Mouse (Mus musculus) left cerebral cortex, adult 2 months (tissue): ENCODE measurements at regions not wholly inside any gene's neighbourhood (a gene's known extent, or its start where the extent isn't known, plus 50 kb on each side); places are given as distances from the start of the nearest gene placed in this dataset.

ENCODE experiments used
- DNase-seq, 2 experiments: peaks; one replicate each; pipeline ENCODE4 v3.0.0; 2021 to 2022; ENCODE audit warnings: low spot score in 2 of 2, mixed read lengths in 1 of 2; ENCODE audit errors: extremely low spot score in 1 of 2
- H3K27ac ChIP-seq: fragments of 200-600 bp; 2 replicates; pipeline ENCODE4 v1.8.1; 2022
- H3K4me3 ChIP-seq: fragments of 200-600 bp; 2 replicates; pipeline ENCODE4 v1.8.1; 2022
- CTCF ChIP-seq: fragments of 200-600 bp; IDR thresholded peaks from 2 replicates; pipeline ENCODE4 v1.8.1; 2022; ENCODE audit warnings: antibody characterized with exemption, mild to moderate bottlenecking, moderate library complexity
- intact Hi-C: fragments of 180-260 bp; cut with DNase I; formaldehyde crosslinking; loops from one replicate; pipeline ENCODE4 v1.15.1; 2025

DNA sequence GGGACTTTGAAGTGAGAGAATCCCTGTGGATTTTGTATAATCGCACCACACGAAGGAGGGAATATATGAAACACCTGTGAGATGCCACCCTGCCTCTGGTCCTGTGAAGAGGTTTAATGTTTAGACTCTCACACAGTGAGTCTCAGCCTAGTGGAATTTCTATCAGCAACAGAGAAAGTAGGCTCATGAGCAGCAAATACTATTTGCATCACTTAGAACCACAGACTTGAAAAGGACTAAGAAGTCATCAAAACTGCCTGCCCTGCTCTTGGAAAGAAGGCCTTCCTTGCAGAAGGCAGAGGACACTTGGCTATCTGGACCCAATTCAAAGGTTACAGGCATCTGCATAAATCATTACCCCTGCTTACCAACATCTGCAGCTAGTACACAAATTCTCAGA lies 662.1 kb upstream of the Nrsn1 start:
- Histone ChIP-seq H3K27ac (no peak overlapping the region), H3K4me3 (no peak overlapping the region)
- no peak for TF ChIP-seq CTCF
- intact Hi-C loops, result loop anchor here (5.0 kb wide), 1 partner anchor 370 kb away; no protein-coding TSS in a partner anchor
- no peak for DNase-seq

DNA sequence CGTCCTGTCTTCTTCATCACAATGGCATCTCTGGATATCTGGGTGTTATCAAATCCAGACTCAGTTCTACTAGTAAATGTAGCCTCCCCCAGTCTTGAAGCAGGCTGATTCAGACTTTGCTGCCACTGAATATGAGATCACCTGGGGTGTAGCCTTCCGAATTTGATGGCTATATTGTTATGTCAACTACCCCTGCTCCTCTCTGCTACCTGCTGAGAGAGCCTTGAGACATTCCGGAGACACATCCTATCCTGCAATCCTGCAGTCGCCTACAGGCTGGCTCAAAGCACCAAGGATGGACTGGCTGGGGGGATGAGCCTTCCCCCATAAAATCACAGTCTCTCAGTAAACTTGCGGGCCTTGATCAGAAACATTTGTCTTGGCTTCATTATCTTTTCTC lies 655.4 kb upstream of the Nrsn1 start:
- intact Hi-C loops, result no loop called here
- Histone ChIP-seq H3K27ac (no peak overlapping the region), H3K4me3 (no peak overlapping the region)
- no peak for DNase-seq
- TF ChIP-seq CTCF, result no peak

DNA sequence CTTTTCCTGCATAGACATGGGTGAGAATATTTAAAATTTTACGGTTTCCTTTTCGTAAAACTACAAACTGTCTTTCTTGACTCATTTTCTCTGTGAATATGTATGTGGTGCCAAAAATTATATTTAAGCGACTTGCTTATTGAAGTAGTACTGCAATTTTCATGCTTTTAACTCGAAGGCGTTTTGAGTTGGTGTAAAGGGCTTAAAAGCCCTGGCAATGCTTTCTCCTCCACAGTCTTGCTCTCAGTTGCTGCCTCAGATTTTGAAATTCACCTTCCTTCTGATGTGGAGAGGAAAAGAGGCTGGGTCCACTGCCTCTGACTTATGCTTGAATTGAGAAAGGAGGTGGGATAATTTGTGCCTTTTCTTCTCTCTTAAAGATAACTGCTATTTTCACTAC lies 629.6 kb upstream of the Nrsn1 start:
- Histone ChIP-seq H3K27ac (no peak overlapping the region), H3K4me3 (0 out of 2 replicates have a peak overlapping the region, but pooled peaks have one; percentile 6)
- intact Hi-C loops, result loop anchor here (5.0 to 10.0 kb wide), 2 partner anchors 223 to 335 kb away; no protein-coding TSS in a partner anchor
- no peak for TF ChIP-seq CTCF
- peak in 1 of 2 experiments; percentile 12 for DNase-seq

DNA sequence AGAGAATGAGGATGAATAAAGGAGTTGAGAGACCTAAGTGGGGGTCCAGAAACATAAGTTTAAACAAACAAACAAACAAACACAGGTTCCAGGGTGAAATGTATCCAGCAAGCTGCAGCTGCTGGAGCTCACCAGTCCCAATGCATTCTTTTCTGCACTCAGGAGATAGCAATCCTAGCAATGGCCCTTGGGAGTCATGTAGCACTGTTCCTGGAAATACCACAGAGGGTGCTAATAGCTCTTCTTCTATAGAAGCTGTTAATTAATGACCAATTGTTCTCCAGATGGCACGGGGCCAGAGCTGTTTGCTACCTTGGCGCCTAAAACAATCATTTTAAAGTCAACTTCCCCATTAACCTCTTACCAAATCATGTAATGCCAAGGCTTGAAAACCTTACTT lies 622.8 kb upstream of the Nrsn1 start:
- no peak for DNase-seq
- TF ChIP-seq CTCF, result no peak
- Histone ChIP-seq H3K4me3 (no peak overlapping the region), H3K27ac (no peak overlapping the region)
- intact Hi-C loops, result no loop called here

DNA sequence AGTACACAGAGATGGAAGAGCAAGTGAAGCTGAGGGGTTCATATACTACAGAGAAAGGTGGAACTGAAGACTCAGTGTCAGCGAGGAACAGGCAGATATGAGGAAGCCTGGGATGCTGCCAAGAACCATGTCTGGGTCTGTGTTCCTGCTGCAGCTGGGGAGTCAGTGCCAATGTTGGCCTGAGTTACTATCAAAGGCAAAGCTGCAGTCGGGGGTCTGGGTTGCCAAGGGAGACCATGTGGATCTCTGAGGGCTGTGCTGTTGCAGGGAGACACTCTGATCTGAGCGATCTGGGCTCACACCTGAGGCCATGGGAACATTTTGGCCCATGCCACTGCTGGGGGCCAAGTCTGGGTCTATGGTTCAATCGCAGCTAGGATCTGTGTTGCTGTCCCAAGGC lies 612.5 kb upstream of the Nrsn1 start:
- DNase-seq, result no peak
- H3K27ac ChIP-seq, result no peak overlapping the region
- no peak overlapping the region for H3K4me3 ChIP-seq
- intact Hi-C loops, result no loop called here
- TF ChIP-seq CTCF, result no peak

DNA sequence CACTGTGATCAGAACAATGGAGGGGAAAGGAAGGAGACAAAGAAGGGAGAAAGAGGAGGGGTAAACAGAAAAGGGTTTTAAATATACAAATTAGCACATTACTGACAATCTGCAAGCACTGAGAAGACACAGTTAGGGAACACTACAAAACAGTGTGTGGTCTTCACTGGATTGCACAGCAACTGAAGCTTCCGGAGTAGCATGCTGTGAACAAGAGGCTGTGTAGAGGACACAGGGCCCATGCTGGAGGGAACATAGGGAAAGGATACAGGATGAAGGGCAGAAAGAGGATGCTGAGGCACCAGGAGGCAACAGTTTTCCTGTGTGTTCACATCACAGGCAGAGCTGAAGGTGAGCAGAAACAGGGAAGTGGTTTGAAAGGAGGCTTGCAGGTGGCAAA lies 598.6 kb upstream of the Nrsn1 start:
- TF ChIP-seq CTCF, result no peak
- DNase-seq, result no peak
- Histone ChIP-seq H3K4me3 (no peak overlapping the region), H3K27ac (no peak overlapping the region)
- intact Hi-C loops, result no loop called here

DNA sequence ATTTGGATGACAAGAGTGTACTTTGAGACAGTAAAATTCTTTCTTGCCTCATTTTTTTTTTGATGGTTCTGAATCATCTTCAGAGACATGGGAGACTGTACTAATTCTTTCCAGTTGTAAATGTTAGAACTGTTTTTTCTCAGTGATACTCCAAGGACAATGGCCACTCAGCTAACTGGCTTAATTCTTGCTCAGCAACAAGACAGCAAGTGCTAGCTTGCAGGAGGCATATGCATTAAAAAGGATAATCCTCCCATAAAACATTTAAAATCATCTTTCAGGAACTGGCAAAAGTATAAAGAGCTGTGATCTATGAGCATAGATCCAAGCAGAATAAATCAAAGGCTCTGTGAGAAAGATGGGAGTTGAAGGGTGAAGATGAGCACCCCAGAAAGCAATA lies 587.9 kb upstream of the Nrsn1 start:
- Histone ChIP-seq H3K4me3 (no peak overlapping the region), H3K27ac (no peak overlapping the region)
- DNase-seq, result no peak
- no peak for TF ChIP-seq CTCF
- intact Hi-C loops, result no loop called here

DNA sequence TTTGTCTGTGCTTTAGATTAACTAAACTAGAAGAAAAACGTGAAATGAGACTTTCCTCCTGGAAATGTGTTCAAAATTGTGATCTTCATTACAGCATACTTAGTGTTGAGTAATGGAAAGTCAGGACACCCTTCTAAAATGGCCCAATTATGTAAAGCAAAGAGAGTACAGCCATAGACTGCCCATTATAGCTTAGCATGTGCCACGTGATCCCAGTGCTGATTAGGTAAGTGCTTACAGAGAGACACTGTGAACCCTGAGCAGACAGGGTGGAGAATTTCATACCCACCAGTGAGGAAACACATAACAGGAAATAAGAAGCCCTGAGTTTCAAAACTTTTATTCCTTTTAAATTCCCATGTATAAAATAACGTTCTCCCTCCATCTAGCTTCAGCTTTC lies 587.3 kb upstream of the Nrsn1 start:
- DNase-seq, result no peak
- no peak for TF ChIP-seq CTCF
- intact Hi-C loops, result no loop called here

DNA sequence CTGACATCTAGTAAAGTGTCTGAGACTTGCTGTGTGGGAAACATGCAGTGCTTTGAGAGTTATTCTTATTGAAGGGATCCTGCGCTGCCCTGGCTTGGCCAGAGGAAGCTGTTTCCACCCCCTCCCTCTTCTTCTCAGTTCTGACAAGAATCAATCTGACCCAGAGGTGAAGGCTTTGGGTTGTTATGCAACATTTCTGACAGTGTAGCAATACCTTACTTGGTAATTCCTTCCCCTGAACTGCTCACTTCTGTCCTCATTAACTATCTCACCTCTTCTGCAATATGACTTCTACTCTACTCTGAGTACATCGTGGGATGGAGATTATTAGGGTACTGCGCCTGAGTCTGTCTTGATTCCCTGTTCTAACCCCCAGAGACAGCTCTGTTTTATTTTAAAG lies 586.8 kb upstream of the Nrsn1 start:
- H3K27ac ChIP-seq, result no peak overlapping the region
- intact Hi-C loops, result no loop called here
- no peak overlapping the region for H3K4me3 ChIP-seq
- TF ChIP-seq CTCF, result no peak
- DNase-seq, result no peak

More for the DNA sequence above, 587.3 kb upstream of the Nrsn1 start:
- Histone ChIP-seq H3K27ac (no peak overlapping the region), H3K4me3 (no peak overlapping the region)

DNA sequence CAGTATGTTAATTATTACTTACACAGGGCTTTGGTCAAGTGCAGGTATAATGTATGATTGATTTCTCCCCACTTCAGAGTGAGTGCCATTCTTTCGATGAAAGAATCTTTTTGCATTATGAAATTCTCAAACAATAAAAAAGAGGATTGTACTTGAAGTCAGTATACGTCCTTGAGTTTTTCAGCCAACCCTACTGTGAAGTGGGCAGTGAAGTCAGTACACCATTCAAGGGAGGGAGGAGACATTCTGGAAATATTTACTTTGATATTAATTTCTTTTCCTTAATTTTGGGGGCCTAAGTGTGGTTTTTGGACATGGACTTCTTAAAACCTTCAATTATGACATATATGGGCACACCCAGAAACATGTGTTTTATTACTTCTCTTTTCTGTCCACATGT lies 586.2 kb upstream of the Nrsn1 start:
- Histone ChIP-seq H3K4me3 (no peak overlapping the region), H3K27ac (no peak overlapping the region)
- intact Hi-C loops, result no loop called here
- DNase-seq, result no peak
- TF ChIP-seq CTCF, result no peak

DNA sequence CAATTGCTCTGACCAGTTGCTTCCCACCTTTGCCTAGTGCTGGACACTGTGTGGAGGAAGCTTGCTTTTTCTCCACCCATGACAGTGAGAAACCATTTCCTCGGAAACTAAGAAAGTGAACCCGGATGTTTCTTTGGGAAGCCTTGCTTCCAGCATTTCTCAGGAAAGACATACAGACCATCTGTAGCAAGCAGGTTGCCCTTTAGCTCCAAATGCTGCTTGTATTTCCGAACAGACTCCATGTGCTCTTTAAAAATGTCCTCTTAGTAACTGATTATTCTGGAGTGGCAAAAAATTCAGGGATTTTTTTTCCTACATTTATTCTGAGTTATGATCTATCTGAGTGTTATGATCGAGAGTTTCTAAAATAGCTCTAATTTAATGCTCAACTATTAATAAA lies 577.9 kb upstream of the Nrsn1 start:
- Histone ChIP-seq H3K27ac (no peak overlapping the region), H3K4me3 (no peak overlapping the region)
- no peak for DNase-seq
- TF ChIP-seq CTCF, result no peak
- intact Hi-C loops, result no loop called here

DNA sequence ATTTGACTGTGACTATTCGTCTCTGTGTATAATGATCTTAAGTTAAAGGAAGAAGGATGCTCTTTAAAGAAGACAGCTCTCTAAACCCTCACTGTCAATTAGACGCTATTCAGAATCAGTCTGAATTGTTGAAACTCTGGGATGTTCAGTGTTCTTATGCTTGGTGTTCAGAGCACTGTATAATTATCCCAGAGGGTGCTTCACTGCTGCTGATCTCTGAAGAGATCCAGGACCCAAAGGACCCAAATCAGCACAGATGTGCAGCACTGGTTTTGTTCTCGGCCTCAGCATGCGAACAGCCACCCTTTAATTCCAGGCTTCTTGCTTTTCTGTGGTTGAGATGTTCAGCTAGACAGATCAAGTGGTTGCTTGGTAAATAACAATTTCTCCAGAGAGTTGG lies 567.9 kb upstream of the Nrsn1 start:
- H3K4me3 ChIP-seq, result no peak overlapping the region
- intact Hi-C loops, result no loop called here
- H3K27ac ChIP-seq, result no peak overlapping the region
- no peak for TF ChIP-seq CTCF
- DNase-seq, result no peak

DNA sequence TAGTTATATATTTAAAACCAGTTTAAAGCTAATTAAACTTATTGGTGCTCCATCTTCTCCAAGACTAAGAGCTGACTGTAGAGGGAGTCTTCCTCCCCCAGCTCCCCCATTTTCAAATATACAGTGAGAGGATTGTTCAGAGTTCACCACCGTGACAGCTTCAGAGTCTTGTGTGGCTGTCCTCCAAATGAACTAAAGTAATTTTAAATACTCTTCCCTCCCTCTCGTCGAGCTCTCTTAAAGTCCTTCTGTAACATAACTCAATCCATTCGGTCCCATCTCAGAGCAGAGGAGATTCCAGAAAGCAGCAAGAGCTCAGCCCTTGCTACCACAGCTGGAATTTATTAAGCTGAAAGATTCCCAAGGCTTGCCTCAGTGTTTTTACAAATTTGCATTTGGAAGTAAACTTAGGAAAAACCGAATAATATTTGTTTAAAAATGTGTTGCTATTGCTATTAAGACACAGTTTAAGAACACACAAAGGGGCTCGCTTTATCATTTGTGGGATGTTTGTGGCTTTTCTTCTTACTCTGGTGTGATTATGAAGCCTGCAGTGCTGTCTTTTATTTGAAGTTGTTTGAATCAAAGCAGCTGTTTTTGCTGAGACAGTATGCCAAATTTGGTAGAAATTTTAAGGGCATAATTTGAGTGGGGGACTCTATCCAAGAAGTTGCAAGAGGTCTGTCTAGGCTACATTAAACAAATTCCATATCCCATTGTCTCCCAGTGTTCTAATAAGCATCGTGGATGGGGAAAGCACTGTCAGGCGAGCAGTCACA lies 559.0 kb upstream of the Nrsn1 start:
- DNase-seq, result no peak
- TF ChIP-seq CTCF, result no peak
- Histone ChIP-seq H3K4me3 (no peak overlapping the region), H3K27ac (no peak overlapping the region)
- intact Hi-C loops, result no loop called here
